Mouse (Mus musculus): ENCODE measurements around the gene Cnot3. TPM values are rescaled to one million over a fixed set of nuclear protein-coding genes. Genes with fewer than 3 reads are reported as not detected.
A peak's percentile ranks its signal among the peaks of the same experiment; 100 is the strongest.
"Not testable (repeated sequence)": the region's sequence is repeated elsewhere in the genome, so short reads cannot be mapped to it uniquely, and the experiment has no call there.

Gene Cnot3
- polyA plus RNA-seq, 1 experiment from 2014 or later = 47.3 TPM

DNA sequence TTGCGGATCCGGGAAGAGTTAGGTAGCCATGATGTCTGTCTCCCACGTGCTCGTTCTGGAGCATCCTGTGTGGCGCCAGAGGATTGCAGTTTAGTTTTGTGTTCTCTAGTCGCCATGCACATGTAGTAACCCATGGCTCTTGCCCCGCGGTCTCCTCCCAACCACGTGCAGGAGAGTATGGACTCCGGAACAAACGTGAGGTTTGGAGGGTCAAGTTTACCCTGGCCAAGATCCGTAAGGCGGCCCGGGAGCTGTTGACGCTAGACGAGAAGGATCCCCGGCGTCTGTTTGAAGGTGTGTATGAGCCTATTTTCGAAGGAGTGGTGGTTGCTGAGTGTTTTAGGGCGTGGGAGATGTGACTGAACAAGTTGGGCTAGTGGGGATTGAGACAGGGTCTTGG lies 59.4 kb downstream of the Cnot3 start:
- ATAC-seq (ENCODE audit: low FRiP score, low read depth) = peak; percentile 65
- Histone ChIP-seq H3K4me1 (replicated peaks) (peaks cover 29% of the 10 kb centered on the region), H3K9me3 (no peaks in the 10 kb centered on the region), H3K27ac (replicated peaks) (peak overlapping the region; percentile 95), H3K27me3 (no peaks in the 10 kb centered on the region), H3K36me3 (peaks cover 43% of the 10 kb centered on the region), H3K4me2 (peak overlapping the region; percentile 90), H3K9ac (peak overlapping the region; percentile 82), H3K4me3 (peak overlapping the region; percentile 94)
- WGBS = under 1% methylated on average over 20 of the region's 20 CpGs

DNA sequence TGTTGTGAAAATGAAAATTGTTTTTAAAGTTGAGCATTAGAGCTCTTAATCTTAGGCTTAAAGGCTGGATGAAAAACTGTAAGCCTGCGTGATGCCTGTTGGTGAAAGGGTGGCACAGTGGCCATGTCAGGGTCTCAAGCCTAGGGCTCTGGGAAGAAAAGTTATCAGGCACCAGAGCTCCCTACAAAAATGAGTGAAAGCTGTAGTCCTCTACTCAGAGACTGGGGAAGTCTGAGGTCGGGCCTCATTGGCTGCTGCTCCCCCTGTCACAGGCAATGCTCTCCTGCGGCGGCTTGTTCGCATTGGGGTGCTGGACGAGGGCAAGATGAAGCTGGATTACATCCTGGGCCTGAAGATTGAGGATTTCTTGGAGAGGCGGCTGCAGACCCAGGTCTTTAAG lies 60.4 kb downstream of the Cnot3 start:
- WGBS = 2% methylated on average over 7 of the region's 7 CpGs
- not testable (repeated sequence) for H3K27ac ChIP-seq (replicated peaks)

DNA sequence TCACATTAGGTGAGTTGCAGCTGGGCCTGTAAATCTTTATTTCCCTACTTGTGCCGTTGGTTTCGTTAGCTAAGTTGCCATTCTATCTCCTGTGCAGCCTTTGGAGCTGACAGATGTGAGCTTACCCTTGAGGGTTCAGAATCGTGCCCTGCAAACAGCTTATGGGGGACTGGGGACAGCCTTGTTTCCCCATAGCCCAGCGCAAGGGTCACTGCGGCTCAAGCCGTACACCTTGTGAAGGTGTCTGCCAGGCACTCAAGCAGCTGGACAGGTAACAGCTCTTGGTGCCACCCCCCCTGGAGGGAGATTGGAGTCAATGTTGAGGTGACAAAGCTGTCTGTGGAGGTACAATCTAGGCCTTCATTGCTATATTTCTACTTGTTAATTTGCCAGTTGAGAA lies 60.8 kb downstream of the Cnot3 start:
- Histone ChIP-seq H3K9ac (peak overlapping the region; percentile 82), H3K27ac (replicated peaks) (no peak overlapping the region), H3K4me3 (peak overlapping the region; percentile 94), H3K36me3 (peaks cover 30% of the 10 kb centered on the region), H3K27me3 (no peaks in the 10 kb centered on the region), H3K9me3 (no peaks in the 10 kb centered on the region), H3K4me1 (replicated peaks) (peaks cover 29% of the 10 kb centered on the region), H3K4me2 (peak overlapping the region; percentile 90)
- WGBS = 37% methylated on average over 6 of the region's 6 CpGs
- ATAC-seq (ENCODE audit: low FRiP score, low read depth) = no peak

More for the DNA sequence above, 60.4 kb downstream of the Cnot3 start:
- Histone ChIP-seq H3K4me3 (peak overlapping the region; percentile 94), H3K4me1 (replicated peaks) (peaks cover 29% of the 10 kb centered on the region), H3K36me3 (peaks cover 33% of the 10 kb centered on the region), H3K9ac (peak overlapping the region; percentile 82), H3K4me2 (peak overlapping the region; percentile 90)
- ATAC-seq (ENCODE audit: low FRiP score, low read depth); H3K9me3 ChIP-seq; H3K27me3 ChIP-seq: not testable (repeated sequence)

DNA sequence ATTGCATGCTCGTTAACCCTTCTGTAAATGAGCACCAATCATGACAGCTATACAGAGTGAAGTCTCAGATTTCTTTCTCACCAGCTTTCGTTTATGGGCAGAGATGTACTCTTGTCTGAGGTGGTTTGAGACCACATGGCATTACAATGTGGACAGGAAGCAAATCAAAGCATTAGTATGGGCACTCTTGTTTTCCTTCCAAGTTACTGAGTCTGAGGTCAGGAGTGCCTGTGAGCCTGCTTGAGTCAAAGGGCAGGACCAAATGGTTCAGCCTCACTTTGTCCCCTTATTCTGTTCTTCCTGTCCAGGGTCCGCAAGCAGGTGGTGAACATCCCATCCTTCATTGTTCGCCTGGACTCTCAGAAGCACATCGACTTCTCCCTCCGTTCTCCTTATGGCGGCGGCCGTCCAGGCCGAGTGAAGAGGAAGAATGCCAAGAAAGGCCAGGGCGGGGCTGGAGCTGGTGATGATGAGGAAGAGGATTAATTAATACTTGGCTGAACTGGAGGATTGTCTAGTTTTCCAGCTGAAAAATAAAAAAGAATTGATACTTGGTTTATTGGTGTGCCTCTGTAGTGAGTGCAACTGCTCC lies 61.4 kb downstream of the Cnot3 start:
- Histone ChIP-seq H3K9me3 (no peaks in the 10 kb centered on the region), H3K4me1 (replicated peaks) (peaks cover 29% of the 10 kb centered on the region), H3K4me2 (peak overlapping the region; percentile 90), H3K9ac (peak overlapping the region; percentile 82; the same call in 1 of the 2 replicates), H3K27ac (replicated peaks) (no peak overlapping the region), H3K36me3 (peaks cover 25% of the 10 kb centered on the region), H3K4me3 (peak overlapping the region; percentile 94), H3K27me3 (no peaks in the 10 kb centered on the region)
- ATAC-seq (ENCODE audit: low FRiP score, low read depth) = no peak
- 56% methylated on average over 11 of the region's 11 CpGs for WGBS

DNA sequence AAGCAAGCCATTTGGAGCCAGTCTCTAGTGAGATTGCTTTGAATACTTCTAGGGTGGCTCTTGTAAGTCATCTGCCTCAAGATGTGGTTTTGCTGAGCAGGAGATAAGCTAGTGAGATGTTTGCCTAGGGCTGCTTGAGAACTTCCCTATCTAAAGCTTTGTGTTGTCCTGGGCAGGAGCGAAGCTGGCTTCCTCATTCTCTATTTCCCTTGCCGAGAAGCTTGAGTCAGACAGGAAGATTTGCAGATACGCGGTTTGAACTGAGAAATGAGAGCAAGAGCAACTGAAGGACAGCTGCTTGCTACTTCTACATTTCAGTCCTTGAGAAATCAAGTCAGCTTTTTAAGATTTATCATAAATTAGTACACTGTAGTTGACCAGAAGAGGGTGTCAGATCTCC lies 62.0 kb downstream of the Cnot3 start:
- H3K9ac ChIP-seq = no peak overlapping the region
- WGBS = 63% methylated on average over 4 of the region's 4 CpGs
- H3K27me3 ChIP-seq = no peaks in the 10 kb centered on the region
- H3K4me2 ChIP-seq = peak overlapping the region; percentile 90; the same call in 1 of the 2 replicates
- peaks cover 29% of the 10 kb centered on the region for H3K4me1 ChIP-seq (replicated peaks)
- H3K36me3 ChIP-seq = peaks cover 23% of the 10 kb centered on the region
- H3K27ac ChIP-seq (replicated peaks) = peak overlapping the region; percentile 2; the same call in 1 of the 2 replicates
- no peak for ATAC-seq (ENCODE audit: low FRiP score, low read depth)
- H3K9me3 ChIP-seq = no peaks in the 10 kb centered on the region
- H3K4me3 ChIP-seq = no peak overlapping the region

DNA sequence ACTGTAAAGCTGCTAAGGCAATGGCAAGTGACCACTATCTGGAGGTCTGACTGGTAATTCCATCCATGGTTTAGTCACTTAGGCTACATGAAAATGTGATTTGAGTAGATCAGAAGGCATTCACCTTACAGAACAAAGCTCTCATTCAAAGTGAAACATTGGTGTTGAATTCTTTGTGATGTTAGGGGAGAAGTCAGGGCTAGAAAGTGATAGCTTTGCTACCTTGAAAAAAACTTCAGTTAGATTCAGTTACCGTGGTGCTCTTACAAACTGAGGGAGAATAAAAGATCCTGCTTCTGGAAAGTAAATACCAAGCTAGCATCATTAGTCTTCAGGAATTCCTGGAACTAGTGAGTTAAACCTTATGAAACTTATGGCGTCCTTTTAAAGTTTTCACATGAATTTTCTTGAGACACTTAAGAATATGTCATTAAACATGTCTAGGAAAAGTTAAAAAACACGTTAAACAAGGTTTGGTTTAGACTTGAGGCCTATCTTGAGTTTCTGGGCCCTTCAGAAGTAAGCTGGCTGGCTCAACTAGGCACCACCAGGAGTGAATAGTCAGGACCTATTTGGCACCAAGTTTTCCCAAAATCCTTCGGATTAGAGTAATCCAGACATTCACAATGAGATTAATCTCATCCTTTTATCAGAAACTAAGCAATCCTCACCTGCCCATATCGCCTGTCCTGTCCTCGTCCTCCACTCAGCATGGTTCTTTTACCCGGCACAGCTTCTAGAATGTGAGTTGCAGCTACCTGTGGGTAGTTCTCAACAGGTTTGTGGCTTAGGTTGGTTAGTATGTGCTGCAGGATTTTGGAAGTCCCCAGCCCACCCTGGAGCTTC lies 62.7 kb downstream of the Cnot3 start:
- no peak for ATAC-seq (ENCODE audit: low FRiP score, low read depth)
- 34% methylated on average over 7 of the region's 7 CpGs for WGBS
- no peak overlapping the region for H3K9ac ChIP-seq

DNA sequence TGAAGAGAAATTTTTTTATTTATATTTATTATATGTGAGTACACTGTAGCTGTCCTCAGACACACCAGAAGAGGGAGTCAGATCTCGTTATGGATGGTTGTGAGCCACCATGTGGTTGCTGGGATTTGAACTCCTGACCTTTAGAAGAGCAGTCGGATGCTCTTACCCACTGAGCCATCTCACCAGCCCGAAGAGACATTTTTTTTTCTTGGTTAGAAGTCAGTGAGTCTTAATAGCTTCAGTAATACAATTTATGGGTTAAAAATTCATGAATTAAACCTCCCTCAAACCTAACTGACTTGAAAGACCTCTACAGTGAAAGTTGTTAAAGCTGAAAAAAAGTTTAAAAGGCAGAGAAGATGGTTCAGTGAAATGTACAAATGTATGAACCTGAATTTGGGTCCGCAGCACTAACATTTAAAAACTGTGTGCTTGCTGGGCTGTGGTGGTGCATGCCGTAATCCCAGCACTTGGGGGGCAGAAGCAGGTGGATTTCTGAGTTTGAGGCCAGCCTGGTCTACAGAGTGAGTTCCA lies 63.4 kb downstream of the Cnot3 start:
- H3K4me2 ChIP-seq; ATAC-seq (ENCODE audit: low FRiP score, low read depth): not testable (repeated sequence)
- 37% methylated on average over 5 of the region's 5 CpGs for WGBS

More for the DNA sequence above, 62.7 kb downstream of the Cnot3 start:
- H3K27ac ChIP-seq (replicated peaks) = no peak overlapping the region
- H3K36me3 ChIP-seq = peaks cover 23% of the 10 kb centered on the region
- peaks cover 29% of the 10 kb centered on the region for H3K4me1 ChIP-seq (replicated peaks)
- H3K4me2 ChIP-seq = no peak overlapping the region
- H3K4me3 ChIP-seq = no peak overlapping the region
- H3K9me3 ChIP-seq = no peaks in the 10 kb centered on the region
- no peaks in the 10 kb centered on the region for H3K27me3 ChIP-seq

DNA sequence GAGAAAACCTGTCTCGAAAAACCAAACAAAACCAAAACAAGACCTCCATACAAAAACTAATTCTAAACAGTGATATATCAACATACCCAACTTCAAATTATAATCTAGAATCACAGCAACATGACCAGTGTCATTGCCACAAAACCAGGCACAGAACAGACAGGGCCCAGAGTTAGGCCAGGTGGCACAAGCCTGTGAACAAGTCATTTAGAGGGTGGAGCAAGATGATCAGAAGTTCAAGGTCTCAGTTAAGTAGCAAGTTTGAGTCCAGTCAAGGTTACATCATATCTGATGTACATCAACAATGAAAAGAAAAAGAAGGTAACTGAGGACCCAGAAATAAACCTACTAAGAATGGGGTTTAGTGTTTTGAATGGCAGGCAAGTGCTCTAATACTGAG lies 63.9 kb downstream of the Cnot3 start:
- Histone ChIP-seq H3K4me1 (replicated peaks) (peaks cover 23% of the 10 kb centered on the region), H3K27ac (replicated peaks) (no peak overlapping the region), H3K4me3 (no peak overlapping the region), H3K36me3 (peaks cover 23% of the 10 kb centered on the region), H3K27me3 (no peaks in the 10 kb centered on the region), H3K4me2 (no peak overlapping the region), H3K9me3 (no peaks in the 10 kb centered on the region), H3K9ac (no peak overlapping the region)
- WGBS = 81% methylated on average over 1 of the region's 1 CpGs
- no peak for ATAC-seq (ENCODE audit: low FRiP score, low read depth)

More for the DNA sequence above, 63.4 kb downstream of the Cnot3 start:
- not testable (repeated sequence) for H3K27ac ChIP-seq (replicated peaks); H3K27me3 ChIP-seq; H3K9me3 ChIP-seq; H3K4me3 ChIP-seq; H3K9ac ChIP-seq
- Histone ChIP-seq H3K4me1 (replicated peaks) (peaks cover 25% of the 10 kb centered on the region), H3K36me3 (peaks cover 23% of the 10 kb centered on the region)

Small RNA genes lying within 50 kb of the gene (microRNA-seq; reads per million reads assigned to microRNA genes)
- gene Mir3572 = 2.4 reads per million, percentile 6 among the genes with 10 or more reads in this experiment

Other genes with a start within 250 kb of the Cnot3 start
- gene Cacng6, start 221.1 kb upstream of the Cnot3 start, polyA plus RNA-seq (2015; fragmentation: Nextera tagmentation; extraction: Ambion mirVana) = 0.18 TPM in 1 of 2 replicates, not detected in the other
- not detected in 2 replicates for gene Tarm1, start 142.6 kb upstream of the Cnot3 start, polyA plus RNA-seq (2015; fragmentation: Nextera tagmentation; extraction: Ambion mirVana)
- 0.39 and 0.66 TPM in 2 replicates for gene Oscar, start 29.1 kb upstream of the Cnot3 start, polyA plus RNA-seq (2015; fragmentation: Nextera tagmentation; extraction: Ambion mirVana)
- 541 and 606 TPM in 2 replicates for gene Ndufa3, start 27.9 kb upstream of the Cnot3 start, polyA plus RNA-seq (2015; fragmentation: Nextera tagmentation; extraction: Ambion mirVana)
- 32.2 and 40.1 TPM in 2 replicates for gene Tfpt, start 15.3 kb upstream of the Cnot3 start, polyA plus RNA-seq (2015; fragmentation: Nextera tagmentation; extraction: Ambion mirVana)
- gene Prpf31, start 15.3 kb upstream of the Cnot3 start, polyA plus RNA-seq (2015; fragmentation: Nextera tagmentation; extraction: Ambion mirVana) = 88.8 and 89.6 TPM in 2 replicates
- 15.3 and 17.1 TPM in 2 replicates for gene Leng1, start 20.6 kb downstream of the Cnot3 start, polyA plus RNA-seq (2015; fragmentation: Nextera tagmentation; extraction: Ambion mirVana)
- 5.0 and 5.2 TPM in 2 replicates for gene Tmc4, start 32.3 kb downstream of the Cnot3 start, polyA plus RNA-seq (2015; fragmentation: Nextera tagmentation; extraction: Ambion mirVana)
- 275 and 297 TPM in 2 replicates for gene Tsen34, start 47.6 kb downstream of the Cnot3 start, polyA plus RNA-seq (2015; fragmentation: Nextera tagmentation; extraction: Ambion mirVana)
- gene Mboat7, start 48.3 kb downstream of the Cnot3 start, polyA plus RNA-seq (2015; fragmentation: Nextera tagmentation; extraction: Ambion mirVana) = 105 and 113 TPM in 2 replicates
- gene Rps9, start 58.7 kb downstream of the Cnot3 start, polyA plus RNA-seq (2015; fragmentation: Nextera tagmentation; extraction: Ambion mirVana) = 691 and 766 TPM in 2 replicates
- 0.45 and 0.50 TPM in 2 replicates for gene Pirb, start 75.1 kb downstream of the Cnot3 start, polyA plus RNA-seq (2015; fragmentation: Nextera tagmentation; extraction: Ambion mirVana)
- not detected in 2 replicates for gene Gm15448, start 180.4 kb downstream of the Cnot3 start, polyA plus RNA-seq (2015; fragmentation: Nextera tagmentation; extraction: Ambion mirVana)
- gene Pira2, start 199.8 kb downstream of the Cnot3 start, polyA plus RNA-seq (2015; fragmentation: Nextera tagmentation; extraction: Ambion mirVana) = 0.06 TPM in 1 of 2 replicates, not detected in the other

Data from hindbrain, embryonic 15.5 days (tissue).